Mouse (Mus musculus) hindbrain, embryonic 11.5 days (tissue): ENCODE data around the gene Rgs19. TPM values are rescaled to one million over a fixed set of nuclear protein-coding genes. Genes with fewer than 3 reads are reported as not detected.

Source experiments
- polyA plus RNA-seq: library from polyadenylated mRNA; unstranded; fragments of >200 nt; fragmentation: Nextera tagmentation; extraction: Ambion mirVana; gene quantifications from 2 replicates; pipeline ENCODE4 v1.2.1, GENCODE M21; 2014

Rgs19 gene
- polyA plus RNA-seq, 1 experiment from 2014 or later = 63.7 TPM

Other genes starting within 250 kb of the Rgs19 start
- 15.6 and 17.2 TPM in 2 replicates for gene Zbtb46, start 234.6 kb downstream of the Rgs19 start, polyA plus RNA-seq
- gene Abhd16b, start 200.8 kb downstream of the Rgs19 start, polyA plus RNA-seq = 0.09 and 0.14 TPM in 2 replicates
- gene Tpd52l2, start 196.8 kb downstream of the Rgs19 start, polyA plus RNA-seq = 145 and 151 TPM in 2 replicates
- 97.1 and 104 TPM in 2 replicates for gene Dnajc5, start 173.5 kb downstream of the Rgs19 start, polyA plus RNA-seq
- 54.1 and 57.7 TPM in 2 replicates for gene Uckl1, start 109.1 kb downstream of the Rgs19 start, polyA plus RNA-seq
- 66.5 and 78.1 TPM in 2 replicates for gene Prpf6, start 102.1 kb downstream of the Rgs19 start, polyA plus RNA-seq
- 25.4 and 30.8 TPM in 2 replicates for gene Zfp512b, start 101.2 kb downstream of the Rgs19 start, polyA plus RNA-seq
- 75.9 and 77.7 TPM in 2 replicates for gene Samd10, start 94.8 kb downstream of the Rgs19 start, polyA plus RNA-seq
- 0.35 TPM in 1 of 2 replicates, not detected in the other for gene Gm29797, start 36.9 kb downstream of the Rgs19 start, polyA plus RNA-seq
- 17.0 and 17.1 TPM in 2 replicates for gene Sox18, start 22.3 kb downstream of the Rgs19 start, polyA plus RNA-seq
- gene Tcea2, start 13.7 kb downstream of the Rgs19 start, polyA plus RNA-seq = 20.7 and 21.2 TPM in 2 replicates
- not detected in 2 replicates for gene Lkaaear1, start 4.5 kb upstream of the Rgs19 start, polyA plus RNA-seq
- gene Oprl1, start 21.0 kb upstream of the Rgs19 start, polyA plus RNA-seq = 21.6 and 24.3 TPM in 2 replicates
- gene Myt1, start 69.4 kb upstream of the Rgs19 start, polyA plus RNA-seq = 38.7 and 39.3 TPM in 2 replicates
- 33.8 and 34.3 TPM in 2 replicates for gene Pcmtd2, start 143.9 kb upstream of the Rgs19 start, polyA plus RNA-seq
- gene Polr3k, start 170.4 kb upstream of the Rgs19 start, polyA plus RNA-seq = 96.5 and 97.5 TPM in 2 replicates